ENCODE assay signal across 8 mouse cellular contexts in the genomic region with DNA sequence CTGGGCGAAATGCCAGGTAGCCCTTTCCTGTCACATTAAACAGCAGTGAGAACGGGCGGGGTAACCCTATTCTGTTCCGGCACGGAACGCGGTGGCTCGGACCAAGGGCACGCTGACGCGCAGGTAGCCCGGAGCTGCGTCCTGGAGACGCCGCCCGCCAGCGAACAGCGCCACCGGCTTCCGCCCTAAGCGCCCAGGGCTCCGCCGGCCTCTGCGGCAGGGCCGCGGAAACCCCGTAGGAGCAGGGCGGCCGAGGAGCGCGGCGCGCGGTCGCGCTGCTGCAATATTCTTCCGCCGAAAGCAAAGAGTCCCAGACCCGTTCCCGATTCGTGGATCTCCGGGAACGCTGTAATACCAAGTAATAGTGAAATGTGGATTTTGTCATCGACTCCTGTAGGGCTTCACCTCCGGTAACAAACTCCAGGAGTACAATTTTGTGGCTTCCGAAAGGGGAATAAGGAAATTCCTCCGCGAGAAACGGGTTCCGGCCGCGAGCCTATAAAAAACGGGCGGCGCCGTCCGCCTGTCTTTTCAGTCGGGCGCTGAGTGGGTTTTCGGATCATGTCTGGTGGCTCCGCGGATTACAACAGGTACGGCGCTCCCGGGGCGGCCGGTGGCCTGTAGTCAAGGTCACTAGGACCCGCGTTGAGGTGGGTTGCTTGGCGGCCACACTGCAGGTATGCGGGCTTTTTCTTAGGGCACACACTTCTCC. TPM values are rescaled to one million over a fixed set of nuclear protein-coding genes. Genes with fewer than 3 reads are reported as not detected.
DNase-seq lines count a peak whose midpoint lies in the region; ATAC-seq and TF ChIP-seq lines count a peak whose summit lies in the region.

A gene (plus strand): TSS at position 214 of the 712 bp plus-strand sequence.

- intact Hi-C loops in heart, postnatal 10 days (cut with DNase I) = no loop called here

- peak; percentile 86 for DNase-seq in c-Kit-positive CD71-positive TER-119-positive erythroid progenitor cells, embryonic 14.5 days (ENCODE audit: low spot score)
- DNase-seq in heart, postnatal 10 days = peak; percentile 94 to 95
- DNase-seq in large intestine, adult 2 months (ENCODE audit: low read depth, low spot score) = peak; percentile 85
- DNase-seq in liver, postnatal 0 days = peak; percentile 93
- DNase-seq in testis, postnatal 10 days (ENCODE audit: low spot score) = peak; percentile 95

- peak; percentile 92 for ATAC-seq in forebrain, embryonic 13.5 days
- ATAC-seq in liver, postnatal 0 days = peak; percentile 92
- ATAC-seq in neural tube, embryonic 14.5 days (ENCODE audit: low read depth) = peak; percentile 92

- peak within 1 kb of the TSS; percentile 100 for H3K9ac ChIP-seq in forebrain, embryonic 13.5 days
- H3K9ac ChIP-seq in liver, postnatal 0 days (replicated peaks) = peak within 1 kb of the TSS; percentile 96
- H3K9ac ChIP-seq in neural tube, embryonic 14.5 days (replicated peaks; ENCODE audit: low read depth, low read length) = peak within 1 kb of the TSS; percentile 100

- H3K4me3 ChIP-seq in E14TG2a.4 (replicated peaks; ENCODE audit: low read length) = peak within 1 kb of the TSS; percentile 100
- peak within 1 kb of the TSS; percentile 98 for H3K4me3 ChIP-seq in forebrain, embryonic 13.5 days
- peak within 1 kb of the TSS; percentile 94 for H3K4me3 ChIP-seq in liver, postnatal 0 days (ENCODE audit: low read depth, low read length)
- H3K4me3 ChIP-seq in neural tube, embryonic 14.5 days (ENCODE audit: low read depth, low read length) = peak within 1 kb of the TSS; percentile 100

- H3K9me3 ChIP-seq in E14TG2a.4 (ENCODE audit: low read length) = no peaks in the 10 kb centered on the region
- H3K9me3 ChIP-seq in forebrain, embryonic 13.5 days (replicated peaks) = no peaks in the 10 kb centered on the region
- H3K9me3 ChIP-seq in liver, postnatal 0 days (ENCODE audit: low read length) = no peaks in the 10 kb centered on the region
- no peaks in the 10 kb centered on the region for H3K9me3 ChIP-seq in neural tube, embryonic 14.5 days (ENCODE audit: control insufficient read depth, low read length)

- peak; percentile 40; the same call in 1 of the 2 replicates for TF ChIP-seq EP300 in liver, postnatal 0 days (IDR thresholded peaks at IDR 0.05; ENCODE audit: low read depth)

- peaks cover 48% of the 10 kb centered on the region for H3K36me3 ChIP-seq in E14TG2a.4 (ENCODE audit: insufficient read depth, low read length)
- peaks cover 36% of the 10 kb centered on the region for H3K36me3 ChIP-seq in forebrain, embryonic 13.5 days (ENCODE audit: poor library complexity, severe bottlenecking)
- H3K36me3 ChIP-seq in liver, postnatal 0 days (replicated peaks; ENCODE audit: insufficient read depth, low read length) = peaks cover 34% of the 10 kb centered on the region
- H3K36me3 ChIP-seq in neural tube, embryonic 14.5 days (ENCODE audit: control insufficient read depth, insufficient read depth, low read length) = peaks cover 31% of the 10 kb centered on the region

- peak within 1 kb of the TSS; percentile 94 for H3K27ac ChIP-seq in forebrain, embryonic 13.5 days
- H3K27ac ChIP-seq in liver, postnatal 0 days (ENCODE audit: low read depth) = peak within 1 kb of the TSS; percentile 96
- peak within 1 kb of the TSS; percentile 99 for H3K27ac ChIP-seq in neural tube, embryonic 14.5 days (ENCODE audit: low read depth, low read length)

- peak within 1 kb of the TSS; percentile 87 for H3K4me2 ChIP-seq in forebrain, embryonic 13.5 days
- H3K4me2 ChIP-seq in liver, postnatal 0 days (ENCODE audit: low read depth, low read length) = peak within 1 kb of the TSS; percentile 89
- peak within 1 kb of the TSS; percentile 99 for H3K4me2 ChIP-seq in neural tube, embryonic 14.5 days (ENCODE audit: low read depth, low read length)

- H3K27me3 ChIP-seq in E14TG2a.4 (ENCODE audit: insufficient read depth, low read length) = no peaks in the 10 kb centered on the region
- peaks cover 7% of the 10 kb centered on the region for H3K27me3 ChIP-seq in forebrain, embryonic 13.5 days
- H3K27me3 ChIP-seq in liver, postnatal 0 days (ENCODE audit: insufficient read depth, low read length) = no peaks in the 10 kb centered on the region
- no peaks in the 10 kb centered on the region; the same call in 1 of the 2 replicates for H3K27me3 ChIP-seq in neural tube, embryonic 14.5 days (ENCODE audit: control insufficient read depth, insufficient read depth, low read length)

- under 1% methylated on average over 71 of the region's 71 CpGs for WGBS in forebrain, embryonic 13.5 days
- under 1% methylated on average over 71 of the region's 71 CpGs for WGBS in large intestine, adult 2 months
- under 1% methylated on average over 71 of the region's 71 CpGs for WGBS in liver, postnatal 0 days (ENCODE audit: insufficient replicate concordance)
- under 1% methylated on average over 71 of the region's 71 CpGs for WGBS in neural tube, embryonic 14.5 days

- no peak for TF ChIP-seq CTCF in E14TG2a.4 (conservative IDR thresholded peaks at IDR 0.05; ENCODE audit: low read length)
- TF ChIP-seq CTCF in liver, postnatal 0 days (IDR thresholded peaks at IDR 0.05; ENCODE audit: low read depth) = peak; percentile 48

- peaks cover 36% of the 10 kb centered on the region for H3K4me1 ChIP-seq in E14TG2a.4 (replicated peaks; ENCODE audit: low read depth, low read length)
- H3K4me1 ChIP-seq in forebrain, embryonic 13.5 days = peaks cover 38% of the 10 kb centered on the region
- peaks cover 26% of the 10 kb centered on the region for H3K4me1 ChIP-seq in liver, postnatal 0 days (ENCODE audit: insufficient read depth)
- peaks cover 14% of the 10 kb centered on the region for H3K4me1 ChIP-seq in neural tube, embryonic 14.5 days (ENCODE audit: control insufficient read depth, insufficient read depth, low read length)

RNA-seq across cellular contexts. Expression of the gene that starts here (rescaled TPM):
- 229 and 252 TPM in 2 replicates for polyA plus RNA-seq in forebrain, embryonic 13.5 days (2015; fragmentation: Nextera tagmentation; extraction: Ambion mirVana)
- total RNA-seq in heart, postnatal 10 days (2021) = 100 to 1,000 TPM; 228 to 269 TPM
- polyA plus RNA-seq in large intestine, adult 2 months (2012; rRNA removed) = 78.7 and 94.4 TPM in 2 replicates
- polyA plus RNA-seq in liver, postnatal 0 days (2015; fragmentation: Nextera tagmentation; extraction: Ambion mirVana) = 49.1 and 52.5 TPM in 2 replicates
- polyA plus RNA-seq in neural tube, embryonic 14.5 days (2014; fragmentation: Nextera tagmentation; extraction: Ambion mirVana) = 395 and 401 TPM in 2 replicates

Comparison
In these comparisons a context has a peak if more than half of its experiments do, and no peak if none do; other contexts are left out.
1. Peak in every context shown above with its lines: DNase-seq, ATAC-seq, H3K4me3 ChIP-seq and H3K27ac ChIP-seq.